Mouse (Mus musculus) limb, embryonic 11.5 days (tissue): ENCODE data around the gene Fkbp6. TPM values are rescaled to one million over a fixed set of nuclear protein-coding genes. Genes with fewer than 3 reads are reported as not detected.

Source experiments
- ATAC-seq: fragments of 200-750 bp; cut with Nextera tagmentation; 2 replicates; pipeline ENCODE4 v1.8.0; 2017; ENCODE audit warnings: low read depth; ENCODE audit not compliant: insufficient number of reproducible peaks, low FRiP score, low TSS enrichment
- DNase-seq: peaks from one replicate; pipeline ENCODE4 v3.0.0-alpha.2; 2015; ENCODE audit warnings: low spot score
- H3K27ac ChIP-seq: fragments of 300-500 bp; sonication (generic); replicated peaks from 2 replicates; pipeline ENCODE4 v1.5.1; 2014; ENCODE audit warnings: low read depth, mild to moderate bottlenecking, low read length
- H3K27me3 ChIP-seq: fragments of 300-500 bp; sonication (generic); 2 replicates; pipeline ENCODE4 v1.6.1; 2014; ENCODE audit warnings: mild to moderate bottlenecking, low read length, mixed read lengths; ENCODE audit not compliant: control insufficient read depth, insufficient read depth
- H3K36me3 ChIP-seq: fragments of 300-500 bp; sonication (generic); 2 replicates; pipeline ENCODE4 v1.6.1; 2014; ENCODE audit warnings: mild to moderate bottlenecking, low read length, moderate library complexity, mixed read lengths; ENCODE audit not compliant: control insufficient read depth, insufficient read depth
- H3K4me1 ChIP-seq: fragments of 300-500 bp; sonication (generic); 2 replicates; pipeline ENCODE4 v1.6.1; 2014; ENCODE audit warnings: low read length, mixed read lengths; ENCODE audit not compliant: control insufficient read depth, insufficient read depth
- H3K4me2 ChIP-seq: fragments of 300-500 bp; sonication (generic); 2 replicates; pipeline ENCODE4 v1.6.1; 2014; ENCODE audit warnings: low read depth, mild to moderate bottlenecking, moderate library complexity; ENCODE audit not compliant: severe bottlenecking
- H3K4me3 ChIP-seq: fragments of 300-500 bp; sonication (generic); 2 replicates; pipeline ENCODE4 v1.5.1; 2014; ENCODE audit warnings: low read depth, low read length
- H3K9ac ChIP-seq: fragments of 300-500 bp; sonication (generic); 2 replicates; pipeline ENCODE4 v1.6.1; 2014; ENCODE audit warnings: mild to moderate bottlenecking, low read length
- H3K9me3 ChIP-seq: fragments of 300-500 bp; sonication (generic); 2 replicates; pipeline ENCODE4 v1.6.1; 2016; ENCODE audit warnings: low read length; ENCODE audit not compliant: control insufficient read depth
- WGBS: fragments of 180-500 bp; shearing (Covaris S2); extraction: QIAGEN DNeasy Blood & Tissue Kit; methylation state at CpG from one replicate; pipeline ENCODE4 v1.1.7; 2014; 5-methylcytosine and 5-hydroxymethylcytosine counted together
- polyA plus RNA-seq: library from polyadenylated mRNA; unstranded; fragments of >200 nt; fragmentation: Nextera tagmentation; extraction: Ambion mirVana; gene quantifications from 2 replicates; pipeline ENCODE4 v1.2.1, GENCODE M21; 2014

The Fkbp6 gene
- polyA plus RNA-seq, 1 experiment from 2014 or later, result 0.12 TPM

DNA sequence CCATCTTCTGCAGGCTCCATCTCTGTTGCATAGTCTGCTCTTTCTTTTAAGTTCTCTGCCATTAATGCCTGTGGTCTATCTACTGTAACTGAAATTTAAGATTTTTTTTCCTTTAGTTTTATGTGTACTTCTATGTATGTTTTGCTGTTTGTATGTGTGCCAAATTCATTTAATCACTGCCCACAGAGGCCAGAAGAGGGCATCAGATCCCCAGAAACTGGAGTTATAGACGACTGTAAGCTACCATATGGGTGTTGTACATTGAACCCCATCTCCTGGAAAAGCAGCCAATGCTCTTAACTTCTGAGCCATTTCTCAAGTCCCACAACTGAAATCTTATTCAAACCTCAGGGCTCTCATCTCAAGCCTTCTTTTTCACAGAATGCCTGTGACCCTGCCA, 3.4 kb downstream of the Fkbp6 start:
- Histone ChIP-seq H3K9me3 (peaks cover 6% of the 10 kb centered on the region), H3K4me1 (no peaks in the 10 kb centered on the region), H3K27me3 (no peaks in the 10 kb centered on the region), H3K36me3 (no peaks in the 10 kb centered on the region), H3K9ac (no peak overlapping the region), H3K27ac (no peak overlapping the region), H3K4me2 (no peak overlapping the region), H3K4me3 (no peak overlapping the region)
- 24% methylated on average over 1 of the region's 1 CpGs for WGBS
- ATAC-seq, result no peak
- no peak for DNase-seq

DNA sequence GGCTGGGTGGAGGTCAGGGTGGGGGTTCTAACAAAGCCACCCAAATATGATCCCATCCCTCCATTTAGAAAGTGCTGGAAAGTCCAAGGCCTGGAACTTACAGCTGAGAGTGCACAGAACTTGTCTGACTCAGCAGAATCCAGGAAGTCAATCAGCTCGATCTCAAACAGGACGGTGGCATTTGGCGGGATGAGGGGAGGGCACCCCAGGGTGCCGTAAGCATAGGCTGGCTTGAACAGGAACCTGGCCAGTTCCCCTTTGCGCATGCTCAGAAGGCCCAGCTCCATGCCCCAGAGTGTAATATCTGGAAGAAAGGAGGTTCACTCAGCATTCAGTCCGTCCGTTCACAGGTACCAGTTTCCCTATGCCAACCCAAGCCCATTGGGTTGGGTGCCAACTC, 3.9 kb downstream of the Fkbp6 start:
- Histone ChIP-seq H3K9me3 (peaks cover 6% of the 10 kb centered on the region), H3K4me2 (no peak overlapping the region), H3K4me1 (no peaks in the 10 kb centered on the region), H3K9ac (no peak overlapping the region), H3K4me3 (no peak overlapping the region), H3K27ac (no peak overlapping the region), H3K36me3 (no peaks in the 10 kb centered on the region), H3K27me3 (no peaks in the 10 kb centered on the region)
- WGBS, result 80% methylated on average over 7 of the region's 7 CpGs
- ATAC-seq, result no peak
- DNase-seq, result no peak

DNA sequence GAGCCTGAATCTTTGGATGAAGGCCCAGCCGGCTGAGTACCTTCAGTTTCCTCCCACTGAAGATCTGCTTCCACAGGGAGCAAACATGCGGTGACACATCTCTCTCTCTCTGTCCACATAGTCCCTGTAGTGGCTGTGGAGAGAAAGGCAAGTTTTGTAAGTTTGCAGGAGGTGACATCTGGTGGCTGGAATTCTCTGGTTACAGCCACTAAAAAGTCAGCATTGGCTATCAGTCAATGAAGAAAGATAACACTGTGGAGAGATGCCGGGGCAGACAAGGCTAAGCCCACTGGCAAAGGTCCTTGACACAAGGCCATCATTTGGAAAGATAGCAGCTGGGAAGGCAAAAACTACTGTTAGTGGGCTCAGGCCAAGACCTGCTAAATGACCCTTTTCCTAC, 12.3 kb downstream of the Fkbp6 start:
- WGBS, result 64% methylated on average over 3 of the region's 3 CpGs
- H3K4me1 ChIP-seq, result no peaks in the 10 kb centered on the region
- no peaks in the 10 kb centered on the region for H3K36me3 ChIP-seq
- H3K27ac ChIP-seq, result no peak overlapping the region
- H3K9me3 ChIP-seq, result no peaks in the 10 kb centered on the region
- DNase-seq (no peak), ATAC-seq (no peak)
- no peaks in the 10 kb centered on the region for H3K27me3 ChIP-seq
- H3K4me3 ChIP-seq, result no peak overlapping the region
- H3K4me2 ChIP-seq, result no peak overlapping the region
- H3K9ac ChIP-seq, result no peak overlapping the region

DNA sequence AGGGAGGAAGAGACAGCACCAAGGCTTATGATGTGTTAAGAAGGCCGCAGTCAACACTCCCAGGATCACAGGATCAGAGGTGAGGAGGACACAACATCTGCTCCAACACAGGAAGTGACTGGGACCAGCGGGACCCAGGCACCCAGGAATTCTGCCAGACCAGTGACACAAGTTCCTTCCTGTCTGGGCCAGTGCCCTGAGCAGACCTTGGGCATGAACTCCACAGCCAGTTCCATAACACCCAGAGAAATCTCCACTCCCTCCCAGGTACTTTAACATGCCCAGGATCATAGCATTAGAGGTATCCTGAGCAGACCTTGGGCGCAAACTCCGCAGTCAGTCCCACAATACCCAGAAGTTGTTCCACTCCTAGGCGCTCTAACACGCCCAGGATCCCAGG, 18.7 kb downstream of the Fkbp6 start:
- Histone ChIP-seq H3K27ac (no peak overlapping the region), H3K27me3 (no peaks in the 10 kb centered on the region), H3K9me3 (no peaks in the 10 kb centered on the region), H3K4me3 (no peak overlapping the region), H3K9ac (no peak overlapping the region), H3K36me3 (no peaks in the 10 kb centered on the region), H3K4me1 (0 out of 2 replicates have a peak, but pooled peaks cover 3% of the 10 kb centered on the region), H3K4me2 (no peak overlapping the region)
- 84% methylated on average over 6 of the region's 6 CpGs for WGBS
- no peak for ATAC-seq
- DNase-seq, result no peak

DNA sequence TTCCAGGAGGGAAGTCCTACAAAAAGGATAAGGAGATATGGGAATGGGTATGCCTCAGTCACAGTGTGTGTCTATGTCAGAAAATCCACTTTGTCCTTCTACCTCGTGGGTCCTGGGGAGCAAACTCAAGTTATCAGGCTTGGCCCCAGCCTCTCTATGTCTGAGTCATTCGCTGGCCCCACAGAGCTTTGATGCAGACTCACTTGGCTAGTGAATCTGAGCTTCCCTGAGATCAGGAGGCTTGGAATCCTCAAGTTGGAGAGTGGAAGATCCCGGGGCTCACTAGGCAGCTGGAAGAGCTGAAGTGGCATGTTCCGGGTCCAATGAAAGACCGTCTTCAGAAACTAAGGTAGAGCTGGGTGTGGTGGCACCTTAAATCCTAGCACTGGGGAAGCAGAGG, 19.6 kb downstream of the Fkbp6 start:
- no peaks in the 10 kb centered on the region for H3K27me3 ChIP-seq
- no peak overlapping the region for H3K27ac ChIP-seq
- no peaks in the 10 kb centered on the region for H3K36me3 ChIP-seq
- 85% methylated on average over 5 of the region's 5 CpGs for WGBS
- no peak overlapping the region for H3K4me3 ChIP-seq
- H3K4me2 ChIP-seq, result no peak overlapping the region
- ATAC-seq (no peak), DNase-seq (no peak)
- no peaks in the 10 kb centered on the region for H3K9me3 ChIP-seq
- H3K4me1 ChIP-seq, result 0 out of 2 replicates have a peak, but pooled peaks cover 3% of the 10 kb centered on the region
- H3K9ac ChIP-seq, result no peak overlapping the region

DNA sequence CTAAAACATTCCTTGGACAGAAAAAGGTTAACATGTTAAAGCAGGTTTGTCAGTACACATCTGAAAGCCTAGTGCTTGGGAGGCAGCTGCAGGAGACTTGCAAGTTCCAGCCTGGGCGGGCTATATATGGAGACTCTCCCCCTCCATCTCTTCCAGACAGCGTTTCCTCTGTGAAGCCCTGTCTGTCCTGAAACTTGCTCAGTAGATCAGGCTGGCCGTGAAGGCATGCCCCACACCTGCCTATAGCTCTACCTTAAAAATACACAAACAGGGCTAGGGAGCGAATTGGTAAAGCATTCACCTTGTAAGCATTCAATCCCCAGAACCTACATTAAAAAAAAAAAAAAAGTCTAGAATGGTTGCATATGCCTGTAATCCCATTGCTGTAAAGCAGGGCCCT, 20.4 kb downstream of the Fkbp6 start:
- Histone ChIP-seq H3K4me2 (no peak overlapping the region), H3K36me3 (no peaks in the 10 kb centered on the region), H3K4me3 (no peak overlapping the region), H3K27me3 (no peaks in the 10 kb centered on the region), H3K9ac (no peak overlapping the region), H3K9me3 (no peaks in the 10 kb centered on the region), H3K4me1 (0 out of 2 replicates have a peak, but pooled peaks cover 3% of the 10 kb centered on the region), H3K27ac (no peak overlapping the region)
- ATAC-seq (no peak), DNase-seq (no peak)
- 83% methylated on average over 4 of the region's 4 CpGs for WGBS

DNA sequence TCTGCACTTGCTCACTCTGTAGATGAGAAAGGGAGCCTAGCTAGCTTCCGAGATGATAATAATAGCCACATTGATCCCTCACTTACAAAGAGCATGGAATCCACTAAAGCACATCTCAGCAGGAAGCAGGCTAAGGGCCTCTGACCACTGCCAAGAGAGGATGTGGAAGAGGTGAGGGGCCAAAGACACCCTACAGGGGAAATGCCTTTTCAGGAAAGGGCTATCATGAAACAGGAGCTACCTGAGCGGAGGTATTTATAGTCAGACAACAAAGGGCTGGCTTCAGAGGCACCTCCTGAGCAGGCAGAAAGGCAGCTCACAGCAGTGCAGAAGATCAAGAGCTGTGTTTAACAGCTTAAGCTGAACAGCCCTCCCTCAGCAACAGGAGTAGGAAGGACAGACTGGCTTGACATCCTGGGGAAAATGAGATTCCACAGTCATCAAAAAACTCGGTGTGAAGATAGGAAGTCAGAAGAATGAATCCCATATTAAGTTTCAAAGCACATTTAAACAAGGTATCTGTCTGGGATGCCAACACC, 23.7 kb downstream of the Fkbp6 start:
- no peaks in the 10 kb centered on the region for H3K36me3 ChIP-seq
- 30% methylated on average over 3 of the region's 3 CpGs for WGBS
- no peak overlapping the region for H3K4me3 ChIP-seq
- no peak overlapping the region for H3K4me2 ChIP-seq
- H3K27me3 ChIP-seq, result no peaks in the 10 kb centered on the region
- H3K9me3 ChIP-seq, result no peaks in the 10 kb centered on the region
- no peak for ATAC-seq
- H3K27ac ChIP-seq, result no peak overlapping the region
- DNase-seq, result no peak
- 0 out of 2 replicates have a peak, but pooled peaks cover 3% of the 10 kb centered on the region for H3K4me1 ChIP-seq
- no peak overlapping the region for H3K9ac ChIP-seq

DNA sequence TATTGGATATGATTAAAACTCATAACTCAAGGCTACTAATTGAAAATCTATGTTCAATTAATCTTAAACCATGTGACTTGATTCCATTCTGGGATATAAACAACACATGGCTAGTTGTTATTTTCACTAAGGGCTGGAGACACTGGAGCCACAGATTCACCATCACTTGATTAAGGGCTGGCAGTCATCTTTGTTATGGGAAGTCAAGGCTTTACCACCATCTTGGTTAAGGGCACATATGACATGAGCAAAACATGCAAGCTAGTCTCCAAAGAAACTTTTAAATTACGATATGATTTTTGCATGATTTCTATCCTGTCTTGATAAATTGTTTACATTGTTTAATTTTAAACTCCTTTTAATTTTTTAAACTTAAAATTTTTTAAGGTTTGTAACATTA, 27.6 kb downstream of the Fkbp6 start:
- WGBS, result 88% methylated on average over 1 of the region's 1 CpGs
- no peak overlapping the region for H3K27ac ChIP-seq
- no peaks in the 10 kb centered on the region for H3K9me3 ChIP-seq
- no peaks in the 10 kb centered on the region for H3K27me3 ChIP-seq
- H3K36me3 ChIP-seq, result no peaks in the 10 kb centered on the region
- no peak for ATAC-seq
- H3K4me2 ChIP-seq, result no peak overlapping the region
- DNase-seq, result no peak
- H3K9ac ChIP-seq, result no peak overlapping the region
- H3K4me3 ChIP-seq, result no peak overlapping the region
- 0 out of 2 replicates have a peak, but pooled peaks cover 3% of the 10 kb centered on the region for H3K4me1 ChIP-seq

DNA sequence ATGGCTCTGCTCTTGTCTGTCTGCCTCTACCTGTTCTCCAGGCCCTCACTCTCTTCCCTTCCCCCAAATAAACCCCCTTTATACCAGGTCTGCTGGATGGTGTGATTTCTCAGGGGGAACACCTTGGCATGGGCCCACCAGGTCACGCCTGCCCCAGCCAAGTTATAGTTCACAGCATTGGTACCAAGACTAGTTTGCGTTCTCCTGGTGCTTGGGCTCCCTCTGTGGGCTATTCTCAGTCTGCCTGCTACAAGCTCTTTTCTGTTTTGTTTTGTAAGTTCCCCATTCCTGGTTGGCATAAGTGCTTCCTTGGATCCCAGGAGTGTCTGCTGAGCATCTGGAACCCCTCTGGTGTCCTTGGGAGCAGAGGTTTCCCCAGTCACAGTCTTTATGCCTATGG, 30.0 kb downstream of the Fkbp6 start:
- WGBS, result 56% methylated on average over 2 of the region's 2 CpGs

More for the DNA sequence above, 30.0 kb downstream of the Fkbp6 start:
- ATAC-seq, result no peak
- Histone ChIP-seq H3K27ac (no peak overlapping the region), H3K27me3 (no peaks in the 10 kb centered on the region), H3K4me2 (no peak overlapping the region), H3K4me3 (no peak overlapping the region), H3K9ac (no peak overlapping the region), H3K4me1 (no peaks in the 10 kb centered on the region), H3K9me3 (no peaks in the 10 kb centered on the region), H3K36me3 (no peaks in the 10 kb centered on the region)
- DNase-seq, result no peak
